Mouse (Mus musculus): ENCODE data around the gene Zbtb7b.

- TF ChIP-seq GATA1 (IDR thresholded peaks at IDR 0.05; ENCODE audit: borderline replicate concordance, low read length) = no peak
- TF ChIP-seq FLI1 (IDR thresholded peaks at IDR 0.05; ENCODE audit: low read length) = no peak
These were observed 24.3 kb upstream of the Zbtb7b start for GRCm38 (mm10) chr3:89418861-89419250.
